ENCODE assay signal across 29 mouse cellular contexts in the genomic region with DNA sequence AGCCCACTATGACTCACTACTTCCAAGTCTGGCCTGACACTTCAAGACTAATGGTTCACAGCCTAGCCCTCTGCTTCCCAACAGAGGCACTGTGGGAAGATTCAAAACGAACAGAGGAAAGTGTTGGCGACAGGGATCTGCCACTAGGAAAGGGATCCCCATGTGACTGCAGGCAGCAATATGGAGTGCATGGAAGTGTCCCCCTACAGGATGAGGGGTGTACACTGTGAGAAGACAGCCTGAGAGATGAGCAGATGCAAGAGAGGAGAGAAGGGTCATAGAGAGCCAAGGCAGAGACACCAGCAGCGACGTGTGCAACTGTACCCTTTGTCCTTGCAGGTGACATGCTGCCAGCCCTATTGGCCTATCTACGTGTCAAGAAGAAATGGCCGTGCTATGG. TPM values are rescaled to one million over a fixed set of nuclear protein-coding genes. Genes with fewer than 3 reads are reported as not detected.
A peak's percentile ranks its signal among the peaks of the same experiment; 100 is the strongest.
DNase-seq lines count a peak whose midpoint lies in the region; ATAC-seq and TF ChIP-seq lines count a peak whose summit lies in the region.
"Had no signal": no experiment of that assay in that cellular context is flagged by ENCODE, and none has a peak within 500 bp of the region (broad histone marks: within the 10 kb centered on the region; RNA-seq: fewer than 3 reads in every experiment).

No protein-coding gene starts in this region.

- no peak overlapping the region for H3K9ac ChIP-seq in midbrain, postnatal 0 days (replicated peaks; ENCODE audit: low read length, poor library complexity, severe bottlenecking)
- H3K9ac ChIP-seq: embryonic facial prominence, embryonic 13.5 days; forebrain, embryonic 12.5 days; forebrain, embryonic 15.5 days; heart, embryonic 13.5 days; hindbrain, embryonic 15.5 days; intestine, embryonic 15.5 days had no signal

- WGBS in midbrain, postnatal 0 days = 65% methylated on average over 6 of the region's 6 CpGs
- 73% methylated on average over 6 of the region's 6 CpGs for WGBS in midbrain, embryonic 10.5 days

- H3K4me2 ChIP-seq in midbrain, postnatal 0 days (ENCODE audit: low read depth, low read length, poor library complexity, severe bottlenecking) = no peak overlapping the region
- H3K4me2 ChIP-seq: embryonic facial prominence, embryonic 13.5 days; forebrain, embryonic 12.5 days; forebrain, embryonic 15.5 days; heart, embryonic 13.5 days; hindbrain, embryonic 15.5 days; intestine, embryonic 15.5 days had no signal

- H3K4me1 ChIP-seq in midbrain, postnatal 0 days (ENCODE audit: insufficient read depth, low read length) = no peaks in the 10 kb centered on the region
- no peaks in the 10 kb centered on the region for H3K4me1 ChIP-seq in midbrain, embryonic 10.5 days
- H3K4me1 ChIP-seq: forebrain, embryonic 12.5 days; forebrain, embryonic 15.5 days; hindbrain, embryonic 15.5 days; intestine, embryonic 15.5 days had no signal

- no peaks in the 10 kb centered on the region for H3K9me3 ChIP-seq in midbrain, postnatal 0 days (ENCODE audit: low read length)
- H3K9me3 ChIP-seq in midbrain, embryonic 10.5 days (replicated peaks) = no peaks in the 10 kb centered on the region
- H3K9me3 ChIP-seq: embryonic facial prominence, embryonic 10.5 days; embryonic facial prominence, embryonic 13.5 days; forebrain, embryonic 12.5 days; forebrain, embryonic 15.5 days; heart, embryonic 13.5 days; hindbrain, embryonic 15.5 days; intestine, embryonic 15.5 days had no signal

- H3K27me3 ChIP-seq in midbrain, postnatal 0 days (ENCODE audit: insufficient read depth, low read length) = no peaks in the 10 kb centered on the region
- no peaks in the 10 kb centered on the region for H3K27me3 ChIP-seq in midbrain, embryonic 10.5 days (ENCODE audit: low read depth, poor library complexity, severe bottlenecking)
- H3K27me3 ChIP-seq: embryonic facial prominence, embryonic 13.5 days; forebrain, embryonic 12.5 days; forebrain, embryonic 15.5 days; heart, embryonic 13.5 days; hindbrain, embryonic 15.5 days; intestine, embryonic 15.5 days had no signal

- ATAC-seq in midbrain, postnatal 0 days (ENCODE audit: low FRiP score) = peak; percentile 22; the same call in 1 of the 2 replicates
- ATAC-seq: activated CD4-positive, CD25-positive, alpha-beta regulatory T cell, adult 4 months; CD4-positive, CD25-positive, alpha-beta regulatory T cell, adult 4 months; forebrain, embryonic 15.5 days; intestine, embryonic 15.5 days had no signal

- DNase-seq in gastrocnemius, postnatal 25 days = peak; percentile 3
- no peak for DNase-seq in gastrocnemius, adult 8-10 months (ENCODE audit: low spot score in 2 of 2)
- DNase-seq in midbrain, postnatal 0 days (ENCODE audit: low spot score) = no peak
- DNase-seq in midbrain, embryonic 10.5 days (ENCODE audit: low spot score) = no peak
- no peak for DNase-seq in brain, embryonic 14.5 days (ENCODE audit: low read depth)
- no peak for DNase-seq in adrenal gland, adult 8-10 months
- DNase-seq: adrenal gland, postnatal 10 days; adrenal gland, postnatal 36 days; cerebellum, adult 11-12 months; cerebellum, adult 8-10 months; cerebellum, postnatal 10 days; cerebellum, postnatal 36 days; embryo, embryonic 11 days; gastrocnemius, postnatal 14 days; heart, adult 18-20 months; heart, postnatal 14 days; heart, postnatal 4 days; kidney, adult 11 months had no signal

- H3K36me3 ChIP-seq in midbrain, postnatal 0 days (ENCODE audit: insufficient read depth, low read length) = peaks cover 37% of the 10 kb centered on the region
- peaks cover 15% of the 10 kb centered on the region for H3K36me3 ChIP-seq in midbrain, embryonic 10.5 days
- H3K36me3 ChIP-seq: forebrain, embryonic 15.5 days; intestine, embryonic 15.5 days had no signal

- peak; percentile 53 for TF ChIP-seq CTCF in midbrain, postnatal 0 days (IDR thresholded peaks at IDR 0.05)
- 0 out of 2 replicates have a peak, but pooled peaks have one; percentile 9 for TF ChIP-seq CTCF in brain, embryonic 14.5 days (IDR thresholded peaks at IDR 0.05; ENCODE audit: borderline replicate concordance, extremely low read depth, insufficient read depth, insufficient read length)

- TF ChIP-seq POLR2A in brain, embryonic 14.5 days (IDR thresholded peaks at IDR 0.05; ENCODE audit: borderline replicate concordance, extremely low read depth, insufficient read depth, insufficient read length, poor library complexity, severe bottlenecking) = no peak

- H3K27ac ChIP-seq in midbrain, postnatal 0 days (ENCODE audit: low read depth, low read length) = no peak overlapping the region
- H3K27ac ChIP-seq in midbrain, embryonic 10.5 days (replicated peaks) = no peak overlapping the region
- H3K27ac ChIP-seq: embryonic facial prominence, embryonic 10.5 days; embryonic facial prominence, embryonic 13.5 days; forebrain, embryonic 12.5 days; forebrain, embryonic 15.5 days; heart, embryonic 13.5 days; hindbrain, embryonic 15.5 days; intestine, embryonic 15.5 days had no signal

- no peak overlapping the region for H3K4me3 ChIP-seq in midbrain, postnatal 0 days (ENCODE audit: low read depth, low read length)
- H3K4me3 ChIP-seq in midbrain, embryonic 10.5 days = no peak overlapping the region
- H3K4me3 ChIP-seq: embryonic facial prominence, embryonic 10.5 days; embryonic facial prominence, embryonic 13.5 days; erythroblast, embryonic 14.5 days; forebrain, embryonic 12.5 days; forebrain, embryonic 15.5 days; heart, embryonic 13.5 days; hindbrain, embryonic 15.5 days; intestine, embryonic 15.5 days had no signal

RNA-seq across cellular contexts. Expression of a gene that starts 32.3 kb away (rescaled TPM):
- under 1 TPM; 0.05 to 0.26 TPM for total RNA-seq in gastrocnemius, postnatal 25 days (2021)
- under 1 TPM in 2 of 4 experiments, not detected in 2; 0.05 to 0.17 TPM for total RNA-seq in gastrocnemius, adult 8-10 months (2022)
- total RNA-seq in midbrain, postnatal 0 days (2014; rRNA removed) = 118 and 123 TPM in 2 replicates
- 17.8 and 20.5 TPM in 2 replicates for polyA plus RNA-seq in midbrain, postnatal 0 days (2015; fragmentation: Nextera tagmentation; extraction: Ambion mirVana)
- polyA plus RNA-seq in midbrain, embryonic 10.5 days (2016; fragmentation: Nextera tagmentation; extraction: Ambion mirVana) = 0.12 and 0.25 TPM in 2 replicates
- polyA plus RNA-seq in brain, embryonic 14.5 days (2012; rRNA removed) = 10.2 and 25.0 TPM in 2 replicates
- total RNA-seq in adrenal gland, adult 8-10 months (2022) = under 1 TPM; 0.31 to 0.52 (median 0.39) TPM
- total RNA-seq: heart, adult 18-20 months had no signal
- polyA plus RNA-seq: C2C12; erythroblast, embryonic 14.5 days had no signal

RNA-seq across cellular contexts. Expression of a gene that starts 33.3 kb away (rescaled TPM):
- total RNA-seq in gastrocnemius, postnatal 25 days (2021) = 1 to 10 TPM; 1.2 to 2.1 TPM
- 1 to 10 TPM in 2 of 4 experiments, under 1 TPM in 2; 0.78 to 1.7 (median 1.1) TPM for total RNA-seq in gastrocnemius, adult 8-10 months (2022)
- 10.1 and 17.9 TPM in 2 replicates for total RNA-seq in midbrain, postnatal 0 days (2014; rRNA removed)
- polyA plus RNA-seq in midbrain, postnatal 0 days (2015; fragmentation: Nextera tagmentation; extraction: Ambion mirVana) = 3.0 and 3.3 TPM in 2 replicates
- polyA plus RNA-seq in midbrain, embryonic 10.5 days (2016; fragmentation: Nextera tagmentation; extraction: Ambion mirVana) = 2.9 and 3.3 TPM in 2 replicates
- polyA plus RNA-seq in brain, embryonic 14.5 days (2012; rRNA removed) = 17.2 and 17.3 TPM in 2 replicates
- 10 to 100 TPM in 1 of 4 experiments, 1 to 10 TPM in 3; 5.8 to 11.6 (median 8.2) TPM for total RNA-seq in adrenal gland, adult 8-10 months (2022)
- polyA plus RNA-seq: activated CD4-positive, CD25-positive, alpha-beta regulatory T cell, adult 4 months; CD4-positive, CD25-positive, alpha-beta regulatory T cell, adult 4 months; erythroblast, embryonic 14.5 days had no signal

Comparison
In these comparisons a context has a peak if more than half of its experiments do, and no peak if none do; other contexts are left out.
1. RNA of a gene that starts 32.3 kb away (total RNA-seq): 118 to 123 TPM in midbrain, postnatal 0 days; 0.31 to 0.52 TPM in adrenal gland, adult 8-10 months, 0.05 to 0.26 TPM in gastrocnemius, postnatal 25 days and 0.05 to 0.17 TPM in gastrocnemius, adult 8-10 months; every median in the first group is over 10 times any median in the second.